ENCODE assay signal across 18 mouse cellular contexts in genomic region chr16:22057498-22057897, GRCm38 (mm10). TPM values are rescaled to one million over a fixed set of nuclear protein-coding genes. Genes with fewer than 3 reads are reported as not detected.
DNase-seq lines count a peak whose midpoint lies in the region; ATAC-seq and TF ChIP-seq lines count a peak whose summit lies in the region.
"Had no signal": no experiment of that assay in that cellular context is flagged by ENCODE, and none has a peak within 500 bp of the region (broad histone marks: within the 10 kb centered on the region; RNA-seq: fewer than 3 reads in every experiment).

No protein-coding gene starts in this region.

- no peaks in the 10 kb centered on the region for H3K4me1 ChIP-seq in forebrain, embryonic 12.5 days
- H3K4me1 ChIP-seq in forebrain, postnatal 0 days (ENCODE audit: insufficient read depth) = no peaks in the 10 kb centered on the region
- H3K4me1 ChIP-seq in lung, embryonic 14.5 days (ENCODE audit: insufficient read depth) = no peaks in the 10 kb centered on the region
- H3K4me1 ChIP-seq in intestine, postnatal 0 days (replicated peaks; ENCODE audit: control insufficient read depth, insufficient read depth, low read length) = no peaks in the 10 kb centered on the region
- H3K4me1 ChIP-seq: neural tube, embryonic 13.5 days had no signal

- H3K4me2 ChIP-seq in forebrain, embryonic 12.5 days = no peak overlapping the region
- no peak overlapping the region for H3K4me2 ChIP-seq in forebrain, postnatal 0 days (ENCODE audit: low read depth)
- H3K4me2 ChIP-seq in lung, embryonic 14.5 days = no peak overlapping the region
- H3K4me2 ChIP-seq in intestine, postnatal 0 days (replicated peaks; ENCODE audit: low read depth) = no peak overlapping the region
- H3K4me2 ChIP-seq: heart, embryonic 11.5 days; neural tube, embryonic 13.5 days had no signal

- peak; percentile 46; the same call in 1 of the 2 replicates for ATAC-seq in forebrain, embryonic 12.5 days (ENCODE audit: low FRiP score)
- no peak for ATAC-seq in forebrain, postnatal 0 days
- ATAC-seq in lung, embryonic 14.5 days (ENCODE audit: insufficient read depth) = 0 out of 2 replicates have a peak, but pooled peaks have one; percentile 42
- ATAC-seq in intestine, postnatal 0 days = 0 out of 2 replicates have a peak, but pooled peaks have one; percentile 12
- peak; percentile 80 for ATAC-seq in megakaryocyte progenitor cell, adult 5-6 weeks (replicated peaks; ENCODE audit: poor library complexity)

- TF ChIP-seq CTCF in forebrain, postnatal 0 days (IDR thresholded peaks at IDR 0.05; ENCODE audit: low read depth) = no peak
- no peak for TF ChIP-seq CTCF in lung, embryonic 14.5 days (IDR thresholded peaks at IDR 0.05; ENCODE audit: low read depth)
- no peak for TF ChIP-seq CTCF in intestine, postnatal 0 days (IDR thresholded peaks at IDR 0.05; ENCODE audit: low read depth)

- 84% methylated on average over 6 of the region's 6 CpGs for WGBS in forebrain, embryonic 12.5 days
- 80% methylated on average over 6 of the region's 6 CpGs for WGBS in forebrain, postnatal 0 days
- 82% methylated on average over 6 of the region's 6 CpGs for WGBS in lung, embryonic 14.5 days
- 74% methylated on average over 6 of the region's 6 CpGs for WGBS in intestine, postnatal 0 days

- no peak overlapping the region for H3K9ac ChIP-seq in forebrain, embryonic 12.5 days
- no peak overlapping the region for H3K9ac ChIP-seq in forebrain, postnatal 0 days
- H3K9ac ChIP-seq in lung, embryonic 14.5 days = no peak overlapping the region
- no peak overlapping the region for H3K9ac ChIP-seq in intestine, postnatal 0 days (ENCODE audit: low read depth, low read length)
- H3K9ac ChIP-seq: neural tube, embryonic 13.5 days had no signal

- no peak overlapping the region for H3K27ac ChIP-seq in forebrain, embryonic 12.5 days
- H3K27ac ChIP-seq in forebrain, postnatal 0 days (ENCODE audit: low read depth, low read length) = no peak overlapping the region
- no peak overlapping the region for H3K27ac ChIP-seq in lung, embryonic 14.5 days (ENCODE audit: low read depth)
- no peak overlapping the region for H3K27ac ChIP-seq in intestine, postnatal 0 days (ENCODE audit: low read depth, low read length)
- H3K27ac ChIP-seq: neural tube, embryonic 13.5 days had no signal

- DNase-seq in forebrain, postnatal 0 days = no peak
- DNase-seq in lung, embryonic 14.5 days = no peak
- no peak for DNase-seq in lung, postnatal 25 days (ENCODE audit: low spot score)
- no peak for DNase-seq in layer of hippocampus, adult 8-10 months (ENCODE audit: low spot score in 2 of 2)
- DNase-seq in thymus, postnatal 0 days (ENCODE audit: low spot score) = no peak
- DNase-seq: cerebellum, adult 11-12 months; gastrocnemius, postnatal 10 days; heart, postnatal 4 days; kidney, adult 18-20 months; kidney, postnatal 14 days; layer of hippocampus, adult 9-11 months; lung, postnatal 4 days; right cerebral cortex, postnatal 25 days had no signal

- H3K36me3 ChIP-seq in forebrain, embryonic 12.5 days (replicated peaks) = peaks cover 45% of the 10 kb centered on the region
- H3K36me3 ChIP-seq in forebrain, postnatal 0 days (ENCODE audit: insufficient read depth) = peaks cover 13% of the 10 kb centered on the region; the same call in 1 of the 2 replicates
- peaks cover 50% of the 10 kb centered on the region for H3K36me3 ChIP-seq in lung, embryonic 14.5 days (ENCODE audit: insufficient read depth)
- H3K36me3 ChIP-seq in intestine, postnatal 0 days (ENCODE audit: control insufficient read depth, insufficient read depth) = peaks cover 34% of the 10 kb centered on the region

- no peaks in the 10 kb centered on the region for H3K27me3 ChIP-seq in forebrain, embryonic 12.5 days
- no peaks in the 10 kb centered on the region for H3K27me3 ChIP-seq in forebrain, postnatal 0 days (ENCODE audit: insufficient read depth, low read length)
- H3K27me3 ChIP-seq in lung, embryonic 14.5 days (ENCODE audit: insufficient read depth, low read length) = no peaks in the 10 kb centered on the region
- H3K27me3 ChIP-seq in intestine, postnatal 0 days (replicated peaks; ENCODE audit: control insufficient read depth, insufficient read depth, low read length) = no peaks in the 10 kb centered on the region
- H3K27me3 ChIP-seq: neural tube, embryonic 13.5 days had no signal

- H3K4me3 ChIP-seq in forebrain, embryonic 12.5 days (replicated peaks) = no peak overlapping the region
- H3K4me3 ChIP-seq in forebrain, postnatal 0 days (ENCODE audit: low read depth, low read length) = no peak overlapping the region
- H3K4me3 ChIP-seq in lung, embryonic 14.5 days (ENCODE audit: low read depth, low read length) = no peak overlapping the region
- H3K4me3 ChIP-seq in intestine, postnatal 0 days (ENCODE audit: low read depth, low read length) = no peak overlapping the region
- H3K4me3 ChIP-seq: neural tube, embryonic 13.5 days had no signal

- H3K9me3 ChIP-seq in forebrain, embryonic 12.5 days = no peaks in the 10 kb centered on the region
- H3K9me3 ChIP-seq in forebrain, postnatal 0 days (ENCODE audit: low read length) = no peaks in the 10 kb centered on the region
- H3K9me3 ChIP-seq in lung, embryonic 14.5 days (ENCODE audit: low read depth, low read length) = no peaks in the 10 kb centered on the region
- no peaks in the 10 kb centered on the region for H3K9me3 ChIP-seq in intestine, postnatal 0 days (ENCODE audit: control insufficient read depth)
- H3K9me3 ChIP-seq: neural tube, embryonic 13.5 days had no signal

RNA-seq across cellular contexts. Expression of gene Senp2, which starts 48.2 kb away (rescaled TPM):
- 69.5 and 70.3 TPM in 2 replicates for polyA plus RNA-seq in forebrain, embryonic 12.5 days (2016; fragmentation: Nextera tagmentation; extraction: Ambion mirVana)
- 37.1 and 49.1 TPM in 2 replicates for total RNA-seq in forebrain, postnatal 0 days (2014; rRNA removed)
- polyA plus RNA-seq in forebrain, postnatal 0 days (2015; fragmentation: Nextera tagmentation; extraction: Ambion mirVana) = 28.0 and 42.1 TPM in 2 replicates
- polyA plus RNA-seq in lung, embryonic 14.5 days (2014; fragmentation: Nextera tagmentation; extraction: Ambion mirVana) = 52.7 and 53.1 TPM in 2 replicates
- polyA plus RNA-seq in intestine, postnatal 0 days (2015; fragmentation: Nextera tagmentation; extraction: Ambion mirVana) = 17.8 and 20.4 TPM in 2 replicates
- 48.1 and 48.9 TPM in 2 replicates for total RNA-seq in megakaryocyte progenitor cell, adult 5-6 weeks (2015)
- 42.4 and 42.8 TPM in 2 replicates for total RNA-seq in megakaryocyte progenitor cell, adult 5-6 weeks (2017)
- 10 to 100 TPM; 76.1 to 92.0 (median 84.2) TPM for total RNA-seq in layer of hippocampus, adult 8-10 months (2022)
- polyA plus RNA-seq in thymus, postnatal 0 days (2015; fragmentation: Nextera tagmentation; extraction: Ambion mirVana) = 42.7 and 50.4 TPM in 2 replicates
